Mouse (Mus musculus) testis, adult 2 months (tissue): ENCODE results near the gene Gm11492. TPM values are rescaled to one million over a fixed set of nuclear protein-coding genes. Genes with fewer than 3 reads are reported as not detected.

Source experiments
- H3K27ac ChIP-seq: fragments of 200-500 bp; 2 replicates; pipeline ENCODE4 v1.5.1; 2012; ENCODE audit warnings: low read depth, low read length; ENCODE audit not compliant: control insufficient read depth, insufficient read depth
- H3K27me3 ChIP-seq: fragments of 200-500 bp; 2 replicates; pipeline ENCODE4 v1.6.1; 2012; ENCODE audit warnings: mild to moderate bottlenecking, low read length, moderate library complexity; ENCODE audit not compliant: control insufficient read depth, insufficient read depth
- H3K36me3 ChIP-seq: fragments of 200-500 bp; 2 replicates; pipeline ENCODE4 v1.6.1; 2012; ENCODE audit warnings: mild to moderate bottlenecking, low read length; ENCODE audit not compliant: control insufficient read depth, insufficient read depth
- H3K4me1 ChIP-seq: fragments of 200-500 bp; 2 replicates; pipeline ENCODE4 v1.6.1; 2012; ENCODE audit warnings: low read length; ENCODE audit not compliant: control insufficient read depth, insufficient read depth
- H3K4me3 ChIP-seq: fragments of 200-500 bp; 2 replicates; pipeline ENCODE4 v1.5.1; 2012; ENCODE audit warnings: low read depth, mild to moderate bottlenecking, low read length, moderate library complexity, mixed read lengths; ENCODE audit not compliant: control insufficient read depth
- CTCF ChIP-seq: fragments of 200-500 bp; IDR thresholded peaks from 2 replicates; pipeline ENCODE4 v1.5.1; 2012; ENCODE audit warnings: low read depth, mild to moderate bottlenecking, inconsistent platforms, low read length, moderate library complexity; ENCODE audit not compliant: control insufficient read depth, insufficient read depth, insufficient replicate concordance
- POLR2A ChIP-seq: fragments of 200-500 bp; IDR thresholded peaks from 2 replicates; pipeline ENCODE4 v1.6.1; 2012; ENCODE audit warnings: low read depth, mild to moderate bottlenecking, inconsistent platforms, low read length, moderate library complexity; ENCODE audit not compliant: control insufficient read depth
- polyA plus RNA-seq: library from polyadenylated mRNA; depleted of rRNA; stranded (reverse); fragments of >200 nt; gene quantifications from 2 replicates; pipeline ENCODE4 v1.2.3, GENCODE M21; 2012

Gene Gm11492
- polyA plus RNA-seq, 1 experiment = 97.9 TPM

DNA sequence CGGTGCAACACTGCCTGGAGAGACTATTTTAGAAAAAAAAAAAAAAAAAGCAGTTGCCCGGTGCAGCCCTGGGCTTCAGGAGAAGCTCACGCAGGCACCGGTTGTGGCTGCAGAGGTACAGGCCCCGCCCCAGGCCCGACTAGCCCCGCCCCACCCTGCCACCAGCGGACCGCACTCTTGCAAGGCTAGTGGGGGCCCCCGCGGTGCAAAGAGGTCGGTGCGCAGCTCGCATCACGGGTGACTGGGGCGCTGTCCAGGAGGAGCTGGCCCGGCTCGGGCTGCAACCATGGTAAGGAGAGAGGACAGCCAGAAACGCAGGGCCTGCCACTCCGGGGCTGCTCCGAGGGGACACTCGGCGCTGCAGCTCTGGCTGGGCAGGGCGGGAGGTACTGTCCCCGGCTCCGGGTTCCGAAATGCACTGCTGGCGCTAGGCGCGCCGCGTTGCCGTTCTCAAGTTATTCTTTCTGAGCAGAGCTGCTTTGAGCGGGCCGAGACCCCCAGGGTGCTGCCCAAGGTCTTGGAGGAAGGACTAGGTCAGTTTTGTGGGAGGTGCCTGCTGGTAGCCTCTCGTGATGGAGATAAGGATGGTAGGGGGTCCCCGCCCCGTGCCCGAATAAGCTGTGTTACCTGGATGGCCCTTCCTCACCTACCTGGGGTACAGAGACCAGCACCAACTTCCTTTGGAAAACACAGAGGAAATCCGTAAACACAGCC lies 12.0 kb downstream of the Gm11492 start:
- Histone ChIP-seq H3K4me1 (peaks cover 2% of the 10 kb centered on the region), H3K36me3 (no peaks in the 10 kb centered on the region), H3K4me3 (peak overlapping the region; percentile 67), H3K27me3 (no peaks in the 10 kb centered on the region), H3K27ac (peak overlapping the region; percentile 12; the same call in 1 of the 2 replicates)
- no peak for TF ChIP-seq CTCF
- TF ChIP-seq POLR2A = no peak

DNA sequence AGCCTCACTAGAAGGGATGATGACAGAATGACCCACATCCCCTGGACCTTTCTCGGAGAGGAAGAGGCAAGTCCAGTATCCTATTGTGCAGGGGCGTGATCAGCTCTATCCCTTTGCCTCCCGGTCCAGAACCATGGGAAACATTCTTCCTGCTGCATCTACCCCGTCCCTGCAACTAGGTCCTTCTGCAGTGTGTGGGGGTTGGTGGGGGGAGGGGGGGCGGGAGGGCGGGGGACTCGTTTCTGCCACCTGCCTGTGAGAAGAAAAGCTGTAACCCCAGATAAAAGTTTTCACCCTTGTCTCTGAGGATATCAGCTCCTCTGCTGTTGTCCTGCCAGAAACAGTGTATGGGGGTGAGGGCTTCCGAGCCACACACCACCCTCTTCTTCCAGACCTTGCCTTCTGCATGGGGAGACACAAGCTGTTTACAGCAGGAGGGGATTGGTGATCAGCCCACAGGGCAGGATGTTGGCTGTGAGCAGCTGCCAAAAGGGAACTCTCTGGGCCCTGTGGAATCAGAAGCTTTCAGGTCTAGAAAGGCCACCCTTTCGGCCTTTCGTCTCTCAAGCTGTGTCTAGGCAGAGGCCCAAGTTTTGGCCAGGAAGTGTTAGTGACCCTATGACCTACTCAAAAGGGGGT lies 12.6 kb downstream of the Gm11492 start:
- Histone ChIP-seq H3K4me1 (peaks cover 2% of the 10 kb centered on the region), H3K27ac (no peak overlapping the region), H3K4me3 (peak overlapping the region; percentile 67), H3K27me3 (no peaks in the 10 kb centered on the region), H3K36me3 (no peaks in the 10 kb centered on the region)
- TF ChIP-seq POLR2A (no peak), CTCF (no peak)

DNA sequence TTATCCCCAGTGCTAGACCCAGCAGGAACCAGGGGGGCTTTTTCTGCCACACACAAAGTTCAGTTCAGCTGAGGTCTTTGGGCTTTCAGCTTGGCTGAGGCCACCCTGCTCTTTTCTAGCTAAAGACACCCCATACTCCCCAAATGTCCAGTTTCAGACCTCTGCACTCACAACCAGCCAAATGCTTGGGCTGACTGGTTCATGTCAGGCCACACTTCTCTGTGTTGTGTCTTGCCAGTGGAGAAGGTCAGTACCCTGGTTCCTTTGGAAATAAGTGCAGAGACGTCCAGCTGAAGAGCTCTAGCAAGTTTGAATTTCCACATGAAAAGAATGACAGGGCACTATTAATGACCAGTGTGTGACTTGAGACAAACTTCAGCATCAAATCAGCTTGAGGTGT lies 13.3 kb downstream of the Gm11492 start:
- Histone ChIP-seq H3K4me3 (no peak overlapping the region), H3K36me3 (no peaks in the 10 kb centered on the region), H3K27me3 (no peaks in the 10 kb centered on the region), H3K4me1 (peaks cover 2% of the 10 kb centered on the region), H3K27ac (no peak overlapping the region)
- no peak for TF ChIP-seq POLR2A
- no peak for TF ChIP-seq CTCF

DNA sequence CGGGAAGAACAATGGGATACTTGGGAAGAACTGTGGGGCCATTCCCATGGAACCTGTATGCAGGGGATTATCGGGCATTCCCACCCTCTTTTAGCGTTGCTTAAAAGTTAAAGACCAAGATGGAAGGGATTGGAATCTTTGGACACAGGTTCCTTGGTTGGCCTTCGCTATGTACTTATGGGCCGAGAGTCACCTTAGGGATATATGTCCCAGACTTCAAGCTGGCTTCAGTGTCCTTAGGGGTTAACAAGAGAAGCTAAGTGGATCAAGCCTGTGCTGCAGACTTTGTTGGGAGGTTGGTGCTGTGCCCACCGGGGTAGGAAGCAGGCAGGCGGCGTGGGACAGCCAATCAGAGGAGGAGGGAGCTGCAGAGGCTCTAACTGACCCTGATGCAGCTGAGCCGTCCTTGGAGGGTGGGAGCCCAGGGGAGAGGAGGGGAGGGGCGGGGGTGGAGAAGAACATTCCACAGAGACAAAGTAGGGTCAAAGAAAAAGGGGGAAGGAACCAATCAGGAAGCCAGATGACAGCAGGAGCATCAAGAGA lies 14.2 kb downstream of the Gm11492 start:
- Histone ChIP-seq H3K4me3 (no peak overlapping the region), H3K4me1 (peaks cover 2% of the 10 kb centered on the region), H3K36me3 (no peaks in the 10 kb centered on the region), H3K27ac (no peak overlapping the region), H3K27me3 (no peaks in the 10 kb centered on the region)
- TF ChIP-seq POLR2A (no peak), CTCF (no peak)

DNA sequence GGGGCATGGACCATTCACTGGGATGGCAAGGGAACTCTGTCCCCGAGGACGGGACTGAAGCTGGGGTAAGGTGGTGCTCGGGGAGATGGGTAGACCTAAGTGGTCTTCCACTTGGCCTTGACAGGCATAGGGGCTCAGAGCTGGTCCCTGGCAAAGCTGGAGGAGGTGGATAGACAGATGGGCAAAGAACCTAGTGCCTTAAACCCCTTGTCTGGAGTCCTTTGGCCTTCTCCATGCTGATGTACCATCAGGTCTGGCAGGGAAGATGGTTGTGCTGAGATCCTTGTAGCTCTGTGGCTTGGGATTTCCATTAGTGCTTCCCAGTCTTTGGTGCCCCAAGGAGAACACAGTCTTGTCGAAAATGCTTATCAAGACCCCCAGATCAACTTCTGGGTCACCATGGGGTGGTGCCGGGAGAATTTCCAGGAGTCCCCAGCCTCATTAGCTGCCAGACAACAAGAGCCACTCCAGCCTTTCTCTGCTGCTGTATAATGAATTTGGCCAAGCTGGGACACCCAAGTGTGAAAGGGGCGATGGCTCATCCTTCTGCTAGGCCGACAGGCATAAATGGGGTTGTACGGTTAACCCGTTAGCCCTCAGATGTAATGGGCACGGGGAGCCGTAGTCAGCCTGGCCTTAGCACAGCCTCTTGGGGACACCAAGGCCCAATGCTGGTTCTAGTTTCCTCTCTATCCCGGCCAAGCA lies 14.9 kb downstream of the Gm11492 start:
- Histone ChIP-seq H3K27me3 (no peaks in the 10 kb centered on the region), H3K4me1 (peaks cover 2% of the 10 kb centered on the region), H3K4me3 (no peak overlapping the region), H3K36me3 (no peaks in the 10 kb centered on the region), H3K27ac (no peak overlapping the region)
- TF ChIP-seq CTCF (no peak), POLR2A (no peak)

DNA sequence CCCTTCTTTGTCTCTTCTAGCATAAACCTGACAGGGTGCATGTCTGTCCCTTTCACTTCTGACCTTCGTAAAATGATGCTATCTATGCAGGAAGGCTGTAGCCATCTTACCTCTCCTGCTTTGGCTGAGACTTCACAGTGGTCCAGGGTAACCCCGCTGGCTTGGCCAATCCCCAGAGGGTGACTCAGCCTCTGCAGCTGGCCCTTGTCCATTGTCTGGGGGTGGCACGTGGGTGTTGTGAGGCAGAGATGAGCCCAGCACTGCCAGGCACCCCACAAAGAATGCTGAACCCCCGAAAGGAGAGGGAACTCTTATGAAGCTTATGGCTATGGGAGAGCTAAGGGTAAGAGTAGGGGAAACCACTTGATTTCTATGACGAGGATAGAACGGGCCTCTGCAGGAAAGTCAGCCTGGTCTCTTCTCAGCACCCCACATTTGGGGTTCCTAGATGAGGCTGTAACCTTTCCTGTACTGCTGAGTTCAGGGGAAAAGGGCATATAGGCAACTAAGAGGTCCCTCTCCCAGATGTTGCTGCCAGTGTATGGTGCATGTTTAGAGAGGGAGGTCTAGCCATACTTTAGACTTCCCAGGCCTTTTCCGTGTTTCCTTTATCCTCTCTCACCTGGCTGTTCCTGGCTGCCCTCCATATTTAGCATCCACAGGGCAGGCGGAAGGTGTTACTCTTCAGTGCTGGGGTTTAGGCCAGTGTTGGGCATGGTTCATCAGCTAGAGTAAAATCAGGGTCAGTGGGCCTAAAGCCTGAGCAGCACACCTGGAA lies 15.7 kb downstream of the Gm11492 start:
- no peak for TF ChIP-seq POLR2A
- no peak for TF ChIP-seq CTCF
- H3K36me3 ChIP-seq = no peaks in the 10 kb centered on the region
- H3K4me3 ChIP-seq = no peak overlapping the region
- H3K4me1 ChIP-seq = peaks cover 2% of the 10 kb centered on the region
- H3K27me3 ChIP-seq = no peaks in the 10 kb centered on the region
- no peak overlapping the region for H3K27ac ChIP-seq

DNA sequence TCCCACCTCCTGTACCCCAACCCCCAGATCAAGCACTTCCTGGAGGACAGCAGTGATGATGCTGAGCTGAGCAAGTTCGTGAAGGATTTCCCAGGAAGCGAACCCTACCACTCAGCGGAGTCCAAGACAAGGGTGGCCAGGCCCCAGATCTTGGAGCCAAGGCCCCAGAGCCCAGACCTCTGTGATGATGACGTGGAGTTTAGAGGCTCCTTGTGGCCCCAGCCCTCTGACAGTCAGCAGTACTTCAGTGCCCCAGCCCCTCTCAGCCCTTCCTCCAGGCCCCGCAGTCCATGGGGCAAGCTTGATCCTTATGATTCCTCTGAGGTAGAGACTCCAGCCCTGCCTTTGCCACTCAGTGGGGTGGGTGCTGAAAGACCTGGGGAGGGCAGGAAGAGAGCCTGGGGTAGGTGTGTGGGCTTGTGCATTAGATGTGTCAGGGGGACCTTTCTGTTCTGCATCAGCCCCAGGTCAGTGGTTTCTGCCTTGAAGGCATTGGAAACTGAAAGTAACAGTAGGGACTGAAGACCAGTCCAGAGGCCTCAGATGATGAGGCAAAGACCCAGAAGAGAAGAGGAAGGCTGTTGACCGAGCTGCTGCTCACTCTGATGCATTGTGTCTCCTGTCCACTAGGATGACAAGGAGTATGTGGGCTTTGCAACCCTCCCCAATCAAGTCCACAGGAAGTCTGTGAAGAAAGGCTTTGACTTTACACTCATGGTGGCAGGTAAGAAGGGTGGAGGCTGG lies 17.0 kb downstream of the Gm11492 start:
- TF ChIP-seq CTCF (no peak), POLR2A (no peak)
- H3K4me1 ChIP-seq = peaks cover 2% of the 10 kb centered on the region; the same call in 1 of the 2 replicates

More for the DNA sequence above, 17.0 kb downstream of the Gm11492 start:
- no peaks in the 10 kb centered on the region for H3K36me3 ChIP-seq
- no peaks in the 10 kb centered on the region for H3K27me3 ChIP-seq
- no peak overlapping the region for H3K4me3 ChIP-seq
- no peak overlapping the region for H3K27ac ChIP-seq
